Mouse (Mus musculus): ENCODE results near the gene Gp2. TPM values are rescaled to one million over a fixed set of nuclear protein-coding genes. Genes with fewer than 3 reads are reported as not detected.

Gp2 gene
- polyA plus RNA-seq (2012; rRNA removed) (not detected in 2 replicates), polyA plus RNA-seq (2014; fragmentation: Nextera tagmentation; extraction: Ambion mirVana) (not detected in 2 replicates)

GRCm38 (mm10) chr7:119459185-119459584 is at the start of gene Gp2:
Gp2 (minus strand) TSS chr7:119459285.
- H3K4me2 ChIP-seq (ENCODE audit: low read depth), result no peak within 1 kb of the TSS
- H3K27ac ChIP-seq, result no peak within 1 kb of the TSS
- H3K9ac ChIP-seq (replicated peaks), result no peak within 1 kb of the TSS
- no peaks in the 10 kb centered on the region for H3K36me3 ChIP-seq (replicated peaks; ENCODE audit: control insufficient read depth, insufficient read depth, low read depth)
- no peaks in the 10 kb centered on the region for H3K9me3 ChIP-seq (ENCODE audit: control insufficient read depth, low read length)
- DNase-seq (ENCODE audit: low read depth in 3 of 3, low spot score in 3 of 3) (no peak), ATAC-seq (ENCODE audit: insufficient read depth) (no peak)
- H3K27me3 ChIP-seq (ENCODE audit: control insufficient read depth, insufficient read depth, low read length), result no peaks in the 10 kb centered on the region
- TF ChIP-seq EP300 (IDR thresholded peaks at IDR 0.05; ENCODE audit: low read depth) (no peak), CTCF (IDR thresholded peaks at IDR 0.05; ENCODE audit: low read depth) (no peak)
- H3K4me3 ChIP-seq (ENCODE audit: insufficient read depth in 1 of 2, low read depth in 2 of 2, low read length in 2 of 2), result no peak within 1 kb of the TSS
- 63% methylated on average over 6 of the region's 6 CpGs for WGBS (ENCODE audit: insufficient replicate concordance)
- no peaks in the 10 kb centered on the region for H3K4me1 ChIP-seq (replicated peaks; ENCODE audit: control insufficient read depth in 2 of 2, insufficient read depth in 2 of 2, low read length in 1 of 2)

- no peak for ATAC-seq (ENCODE audit: insufficient read depth)
- no peaks in the 10 kb centered on the region for H3K4me1 ChIP-seq (replicated peaks; ENCODE audit: control insufficient read depth in 2 of 2, insufficient read depth in 2 of 2, low read length in 1 of 2)
- no peak overlapping the region for H3K4me2 ChIP-seq (ENCODE audit: low read depth)
- H3K27me3 ChIP-seq (ENCODE audit: control insufficient read depth, insufficient read depth, low read length), result no peaks in the 10 kb centered on the region
- H3K36me3 ChIP-seq (replicated peaks; ENCODE audit: control insufficient read depth, insufficient read depth, low read depth), result no peaks in the 10 kb centered on the region
- no peak overlapping the region for H3K27ac ChIP-seq
- no peaks in the 10 kb centered on the region for H3K9me3 ChIP-seq (ENCODE audit: control insufficient read depth, low read length)
- no peak overlapping the region for H3K9ac ChIP-seq (replicated peaks)
- WGBS (ENCODE audit: insufficient replicate concordance), result 58% methylated on average over 4 of the region's 4 CpGs
- no peak for TF ChIP-seq CTCF (IDR thresholded peaks at IDR 0.05; ENCODE audit: low read depth)
- TF ChIP-seq EP300 (IDR thresholded peaks at IDR 0.05; ENCODE audit: low read depth), result no peak
- no peak for DNase-seq (ENCODE audit: low read depth in 3 of 3, low spot score in 3 of 3)
- H3K4me3 ChIP-seq (ENCODE audit: insufficient read depth in 1 of 2, low read depth in 2 of 2, low read length in 2 of 2), result no peak overlapping the region
These were observed 31.1 kb upstream of the Gp2 start for GRCm38 (mm10) chr7:119490041-119490780.

DNA sequence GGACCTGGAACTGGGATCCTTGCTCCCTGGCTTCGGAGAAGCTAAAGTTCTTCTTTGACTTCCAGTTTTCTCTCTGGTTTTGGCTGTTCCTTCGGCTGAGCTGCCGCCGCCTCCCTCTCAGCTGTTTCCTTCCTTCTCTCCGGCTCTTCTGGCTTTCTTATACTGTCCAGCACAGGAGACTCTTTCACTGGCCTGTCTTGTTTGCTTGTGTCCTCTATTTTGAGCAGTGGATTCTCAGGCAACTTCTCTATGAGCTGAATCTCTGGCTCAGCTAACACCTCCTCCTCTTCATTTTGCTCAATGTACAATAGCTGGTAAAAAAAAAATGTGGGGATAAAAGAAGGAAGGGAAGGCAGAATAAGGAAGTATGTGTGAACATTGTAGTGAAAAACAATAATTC is 27.6 kb upstream of the Gp2 start:
- no peak for TF ChIP-seq CTCF (IDR thresholded peaks at IDR 0.05; ENCODE audit: low read depth)
- no peak for TF ChIP-seq EP300 (IDR thresholded peaks at IDR 0.05; ENCODE audit: low read depth)
- H3K4me1 ChIP-seq (replicated peaks; ENCODE audit: control insufficient read depth in 2 of 2, insufficient read depth in 2 of 2, low read length in 1 of 2), result no peaks in the 10 kb centered on the region
- H3K9ac ChIP-seq (replicated peaks), result no peak overlapping the region
- H3K36me3 ChIP-seq (replicated peaks; ENCODE audit: control insufficient read depth, insufficient read depth, low read depth), result no peaks in the 10 kb centered on the region
- no peak overlapping the region for H3K27ac ChIP-seq
- H3K4me2 ChIP-seq (ENCODE audit: low read depth), result no peak overlapping the region
- DNase-seq (ENCODE audit: low read depth in 3 of 3, low spot score in 3 of 3), result no peak
- H3K4me3 ChIP-seq (ENCODE audit: insufficient read depth in 1 of 2, low read depth in 2 of 2, low read length in 2 of 2), result no peak overlapping the region
- ATAC-seq (ENCODE audit: insufficient read depth), result no peak
- H3K27me3 ChIP-seq (ENCODE audit: control insufficient read depth, insufficient read depth, low read length), result no peaks in the 10 kb centered on the region
- 35% methylated on average over 5 of the region's 5 CpGs for WGBS (ENCODE audit: insufficient replicate concordance)
- H3K9me3 ChIP-seq (ENCODE audit: control insufficient read depth, low read length), result no peaks in the 10 kb centered on the region

DNA sequence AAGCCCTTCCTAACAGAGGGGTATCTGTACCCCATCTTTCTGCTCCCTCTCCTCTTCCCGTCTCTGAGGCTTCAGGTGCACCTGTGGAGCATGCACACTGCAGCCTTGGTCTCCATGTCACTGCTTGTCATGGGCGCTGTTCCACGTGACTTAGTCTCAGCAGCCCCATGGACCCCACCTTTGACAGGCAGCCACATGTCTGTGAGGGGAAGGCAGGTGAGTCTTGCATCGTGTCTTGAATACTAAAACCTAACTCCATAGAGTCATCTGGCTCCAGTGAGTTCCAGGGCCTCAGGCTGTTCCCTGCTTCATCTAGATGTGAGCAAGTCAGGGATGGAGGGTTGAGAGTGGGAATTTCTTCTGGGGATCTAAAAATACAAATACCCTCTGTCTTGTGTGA is 25.1 kb upstream of the Gp2 start:
- no peak overlapping the region for H3K9ac ChIP-seq (replicated peaks)
- H3K4me2 ChIP-seq (ENCODE audit: low read depth), result no peak overlapping the region
- TF ChIP-seq EP300 (IDR thresholded peaks at IDR 0.05; ENCODE audit: low read depth), result no peak
- no peaks in the 10 kb centered on the region for H3K27me3 ChIP-seq (ENCODE audit: control insufficient read depth, insufficient read depth, low read length)
- ATAC-seq (ENCODE audit: insufficient read depth) (no peak), DNase-seq (ENCODE audit: low read depth in 3 of 3, low spot score in 3 of 3) (no peak)
- H3K4me3 ChIP-seq (ENCODE audit: insufficient read depth in 1 of 2, low read depth in 2 of 2, low read length in 2 of 2), result no peak overlapping the region
- no peaks in the 10 kb centered on the region for H3K4me1 ChIP-seq (replicated peaks; ENCODE audit: control insufficient read depth in 2 of 2, insufficient read depth in 2 of 2, low read length in 1 of 2)
- no peaks in the 10 kb centered on the region for H3K36me3 ChIP-seq (replicated peaks; ENCODE audit: control insufficient read depth, insufficient read depth, low read depth)
- no peak overlapping the region for H3K27ac ChIP-seq
- WGBS (ENCODE audit: insufficient replicate concordance), result 55% methylated on average over 4 of the region's 4 CpGs
- H3K9me3 ChIP-seq (ENCODE audit: control insufficient read depth, low read length), result no peaks in the 10 kb centered on the region

DNA sequence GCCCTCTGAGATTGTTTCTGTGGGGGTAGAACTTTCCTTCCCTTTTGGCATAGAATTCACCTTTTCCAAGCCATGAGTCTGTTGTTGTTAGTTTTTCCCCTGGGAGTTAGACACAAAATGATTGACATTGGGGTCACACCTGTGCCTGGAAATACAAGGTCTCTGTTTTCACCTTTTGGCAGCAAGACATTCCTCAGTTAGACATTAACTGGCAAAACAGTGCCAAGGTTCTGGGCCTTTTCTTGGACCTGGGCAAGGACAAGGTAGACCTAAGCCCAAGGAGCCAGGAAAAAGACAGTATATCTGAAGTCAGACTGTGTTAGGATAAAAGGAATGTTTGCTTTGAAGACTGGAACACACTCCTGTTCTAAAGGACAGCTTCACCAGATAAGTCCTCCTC is 20.2 kb upstream of the Gp2 start, which contains the start of gene Umod:
Umod (minus strand) TSS at position 27 of the 400 bp plus-strand sequence.
- no peak for DNase-seq (ENCODE audit: low read depth in 3 of 3, low spot score in 3 of 3)
- Histone ChIP-seq H3K36me3 (replicated peaks; ENCODE audit: control insufficient read depth, insufficient read depth, low read depth) (no peaks in the 10 kb centered on the region), H3K4me1 (replicated peaks; ENCODE audit: control insufficient read depth in 2 of 2, insufficient read depth in 2 of 2, low read length in 1 of 2) (no peaks in the 10 kb centered on the region), H3K27ac (no peak within 1 kb of the TSS), H3K9me3 (ENCODE audit: control insufficient read depth, low read length) (no peaks in the 10 kb centered on the region), H3K4me3 (ENCODE audit: insufficient read depth in 1 of 2, low read depth in 2 of 2, low read length in 2 of 2) (no peak within 1 kb of the TSS), H3K27me3 (ENCODE audit: control insufficient read depth, insufficient read depth, low read length) (no peaks in the 10 kb centered on the region), H3K4me2 (ENCODE audit: low read depth) (no peak within 1 kb of the TSS), H3K9ac (replicated peaks) (no peak within 1 kb of the TSS)
- TF ChIP-seq CTCF (IDR thresholded peaks at IDR 0.05; ENCODE audit: low read depth) (no peak), EP300 (IDR thresholded peaks at IDR 0.05; ENCODE audit: low read depth) (no peak)
- no peak for ATAC-seq (ENCODE audit: insufficient read depth)

Measured in liver, embryonic 14.5 days (tissue).